Mouse (Mus musculus): Measurements from ENCODE around the gene Cenpc1.

Cenpc1 gene

DNA sequence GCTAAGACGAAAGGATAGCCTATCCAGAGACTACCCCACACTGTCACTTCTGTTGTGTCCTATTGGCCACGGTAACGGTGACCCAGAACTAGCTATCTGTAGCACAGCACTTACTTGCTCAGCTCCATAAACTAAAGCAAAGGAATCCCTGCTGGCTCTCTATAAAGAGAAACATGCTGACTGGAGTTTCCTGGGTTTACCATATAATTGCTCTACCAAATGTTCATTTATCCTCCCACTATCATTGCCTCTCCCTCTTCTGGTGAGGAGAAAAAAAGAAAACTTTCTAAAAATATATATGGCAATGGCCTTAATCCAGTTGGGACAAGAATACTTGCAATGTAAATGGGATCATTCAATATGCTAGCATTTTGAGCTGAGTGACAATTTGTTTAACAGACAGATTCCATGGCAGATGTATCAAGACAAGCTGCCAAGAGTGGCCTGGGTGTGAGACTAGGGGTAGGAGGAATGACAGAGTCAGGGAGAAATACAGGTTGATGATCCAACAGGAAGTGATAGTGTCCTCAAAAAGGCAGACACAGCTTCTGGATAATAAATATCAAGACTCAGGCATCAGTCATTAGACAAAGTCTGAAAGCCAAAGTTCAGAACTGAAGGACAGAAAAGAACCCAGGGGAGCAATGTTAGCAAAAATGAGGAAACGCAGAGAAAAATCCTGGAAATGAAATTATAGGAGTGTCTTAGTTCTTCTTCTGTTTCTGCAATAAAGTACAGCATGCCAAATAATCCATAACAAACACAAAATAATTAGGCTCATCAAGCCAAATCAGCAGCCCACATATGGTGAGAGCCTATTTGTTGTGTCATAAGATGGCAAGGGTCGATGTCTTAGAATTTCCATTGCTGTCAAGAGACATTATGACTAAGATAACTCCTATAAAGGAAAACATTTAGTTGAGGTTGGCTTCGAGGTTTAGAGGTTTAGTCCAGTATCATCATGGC lies 68.6 kb downstream of the Cenpc1 start:
- peak; percentile 54 to 70 for DNase-seq (ENCODE audit: low spot score in 2 of 2)

DNA sequence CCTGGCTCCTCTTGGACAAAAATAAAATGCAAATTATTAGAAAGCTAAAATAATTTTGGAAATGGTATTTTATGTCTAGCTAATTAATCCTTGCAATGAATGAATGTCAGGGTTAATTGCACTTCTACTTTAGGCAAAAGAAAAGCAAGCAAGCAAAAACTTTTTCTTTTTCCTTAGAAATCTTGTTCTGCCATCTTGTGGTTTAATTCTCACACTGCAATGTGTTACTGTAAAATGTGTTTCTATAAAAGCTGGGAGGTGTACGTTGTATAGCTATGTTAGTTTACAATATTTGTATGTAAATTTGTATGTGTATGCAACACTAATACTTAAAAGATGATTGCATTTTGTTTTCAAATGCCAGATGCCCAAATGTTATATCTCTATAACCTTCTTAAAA lies 70.8 kb downstream of the Cenpc1 start:
- no peak for DNase-seq (ENCODE audit: low spot score in 2 of 2)

DNA sequence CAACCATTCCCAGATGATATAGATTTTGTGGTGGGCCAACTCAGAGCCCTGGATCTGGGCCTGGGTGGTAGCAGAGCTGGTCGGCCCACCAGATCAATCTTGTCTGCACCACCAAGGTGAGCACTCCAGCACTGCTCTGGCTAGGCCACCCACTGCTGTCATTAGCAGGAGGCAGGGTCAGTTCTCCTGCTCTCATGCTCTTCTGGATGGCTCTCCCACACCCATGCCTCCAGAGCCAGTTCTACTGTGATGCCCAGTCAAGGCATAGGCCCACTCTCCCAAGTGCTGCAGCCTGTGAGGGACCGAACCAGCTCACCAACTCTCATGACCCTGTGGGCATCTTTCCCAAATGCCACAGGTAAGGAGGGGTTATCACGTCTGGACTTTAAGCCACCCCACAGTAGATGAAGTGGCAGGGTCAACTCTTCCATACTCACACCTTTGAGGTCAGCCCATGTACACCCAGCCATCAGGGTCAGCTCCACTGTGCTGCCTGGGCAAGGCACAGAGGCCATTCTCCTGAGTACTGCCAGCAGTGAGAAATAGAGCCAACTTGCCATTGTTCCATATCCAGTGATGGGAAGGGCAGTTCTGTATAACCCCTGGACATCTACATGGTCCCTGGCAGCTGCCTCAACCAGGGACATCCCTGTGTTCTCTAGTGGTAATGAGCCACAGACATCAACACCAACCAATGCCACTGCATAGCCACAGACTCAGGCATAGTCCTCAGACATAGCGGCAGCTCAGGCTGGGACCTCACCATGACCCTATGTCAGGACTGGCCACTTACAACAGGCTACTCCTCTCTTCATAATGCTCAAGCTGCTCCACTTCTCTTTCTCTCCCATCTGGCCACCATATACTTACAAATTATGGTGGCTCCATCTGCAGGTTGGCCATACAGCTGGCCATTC lies 72.3 kb downstream of the Cenpc1 start:
- no peak for DNase-seq (ENCODE audit: low spot score in 2 of 2)

DNA sequence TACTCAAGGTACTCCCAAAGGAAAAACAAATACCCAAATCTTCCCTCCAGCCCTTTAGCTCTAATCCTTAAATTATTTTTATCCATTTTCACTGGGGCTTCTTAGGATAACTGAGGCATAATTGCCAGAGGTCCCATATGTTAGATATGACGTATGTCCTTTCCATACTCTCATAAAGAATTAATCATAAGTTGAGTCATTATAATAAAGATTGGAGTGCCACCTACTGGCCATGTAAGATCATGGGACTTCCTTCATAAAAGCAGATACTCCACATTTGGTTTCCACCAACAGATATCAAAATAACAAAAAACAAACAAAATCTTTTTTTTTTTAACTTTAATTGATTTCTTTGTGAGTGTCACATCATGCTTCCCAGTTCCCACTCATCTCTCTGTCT lies 73.3 kb downstream of the Cenpc1 start:
- DNase-seq (ENCODE audit: low spot score in 2 of 2): peak in 1 of 2 experiments; percentile 43

DNA sequence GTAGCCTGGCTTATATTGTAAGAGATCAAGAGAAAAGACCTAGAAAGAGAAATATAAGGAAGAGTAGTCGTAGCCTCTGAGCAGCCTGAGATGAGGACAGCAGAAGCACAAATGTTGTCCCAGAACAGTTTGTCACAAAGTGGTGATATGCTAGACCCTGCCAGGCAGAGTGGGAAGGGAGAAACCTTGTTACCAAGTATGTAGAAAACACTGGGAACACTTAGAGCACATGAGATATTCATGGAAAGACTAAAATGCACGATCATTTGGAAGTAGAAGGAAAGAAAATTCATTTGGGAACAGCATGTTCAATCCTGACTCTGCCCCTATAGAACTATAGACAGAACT lies 77.9 kb downstream of the Cenpc1 start:
- no peak for DNase-seq (ENCODE audit: low spot score in 2 of 2)

DNA sequence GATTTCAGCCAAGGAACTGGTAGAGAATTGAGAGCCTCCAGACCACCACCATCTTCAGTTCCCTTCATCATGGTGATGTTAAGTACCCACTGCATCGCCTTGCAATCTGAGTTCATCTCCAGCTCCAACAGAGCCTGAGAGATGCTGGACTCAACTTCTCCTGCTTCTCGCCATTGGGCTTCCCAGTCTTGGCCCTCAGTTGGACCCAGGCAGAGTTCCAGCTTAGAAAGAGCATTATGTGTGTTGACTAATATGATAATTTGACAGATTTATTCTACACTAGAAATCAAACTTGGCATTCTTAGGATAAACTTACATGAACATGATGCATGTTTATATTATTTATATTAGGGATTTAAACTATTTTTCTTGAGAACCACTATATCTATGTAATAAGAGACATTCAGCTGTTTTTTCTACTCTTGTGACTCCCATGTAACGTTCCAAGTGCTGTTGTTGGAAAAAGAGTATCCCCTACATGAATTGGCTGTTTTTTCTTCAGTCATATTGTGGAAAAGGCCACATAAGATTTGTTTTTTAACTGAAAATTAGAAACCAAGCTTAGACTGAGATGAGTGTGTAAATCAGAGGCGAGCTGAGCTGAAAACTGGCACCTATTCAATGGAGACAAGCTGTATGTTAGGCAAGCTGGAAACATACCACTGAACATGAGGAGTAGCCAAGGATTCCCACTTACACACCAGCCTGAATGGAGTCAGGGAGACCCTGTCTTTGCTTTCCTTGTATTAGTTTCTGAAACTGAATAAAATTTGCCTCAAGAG lies 78.5 kb downstream of the Cenpc1 start:
- no peak for DNase-seq (ENCODE audit: low spot score in 2 of 2)

DNA sequence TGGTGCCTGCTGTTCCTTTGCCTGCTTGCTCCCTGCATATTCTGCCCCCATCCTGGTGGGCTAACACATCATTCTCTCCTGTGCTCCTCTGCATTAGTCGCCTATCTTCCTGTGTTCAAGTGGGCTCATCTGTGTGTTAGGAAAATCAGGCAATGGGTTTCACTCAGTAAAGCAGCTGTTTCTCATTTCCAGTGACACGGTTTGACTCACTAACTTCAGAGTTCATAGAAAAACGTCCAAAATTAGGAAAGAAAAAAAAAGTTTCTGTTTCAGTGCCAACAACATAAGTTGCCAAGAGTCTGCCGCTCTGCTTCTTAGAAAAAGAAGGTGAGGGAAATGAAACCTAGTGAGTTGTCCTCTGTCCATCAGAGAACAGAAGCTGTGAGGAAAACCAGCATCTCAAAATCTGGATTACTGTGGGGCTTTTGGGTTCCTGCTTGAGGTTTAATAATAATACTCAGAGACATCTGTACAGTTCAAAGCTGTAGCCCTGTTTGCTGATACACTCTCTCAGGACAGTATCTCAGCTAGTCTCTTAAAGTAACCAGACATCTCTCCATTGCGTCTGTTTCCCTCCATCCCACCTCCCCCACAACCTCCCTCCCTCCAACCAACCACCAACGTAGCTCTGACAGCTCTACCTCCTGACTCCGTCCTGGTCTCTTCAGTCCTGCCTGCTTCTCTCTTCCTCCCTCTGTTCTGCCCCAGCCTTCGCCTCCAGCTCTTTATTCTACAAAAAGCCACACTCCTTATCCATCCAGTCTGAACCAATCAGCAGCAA lies 87.5 kb downstream of the Cenpc1 start:
- DNase-seq (ENCODE audit: low spot score in 2 of 2): no peak

DNA sequence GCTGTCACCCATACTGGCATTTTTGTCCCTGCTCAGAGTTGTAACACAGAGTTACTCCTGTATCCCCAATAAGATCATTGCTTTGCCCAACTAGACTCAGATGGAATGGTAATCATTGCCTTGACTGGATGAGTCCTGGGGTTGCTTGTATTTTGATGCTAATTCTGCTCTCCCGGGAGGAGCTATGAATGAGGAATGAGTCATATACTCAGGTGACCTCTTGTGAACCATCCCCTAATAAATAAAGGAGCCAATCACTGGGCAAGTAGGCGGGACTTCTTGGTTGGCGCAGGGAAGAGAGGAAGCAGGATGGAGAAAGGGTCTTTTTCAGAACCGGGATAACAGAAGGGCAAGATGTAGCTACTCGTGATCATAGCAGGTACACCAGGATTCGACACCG lies 102.6 kb downstream of the Cenpc1 start:
- DNase-seq (ENCODE audit: low spot score in 2 of 2): no peak

All from right cerebral cortex, postnatal 10 days (tissue).